Mouse (Mus musculus): ENCODE measurements at regions not wholly inside any gene's neighbourhood (a gene's known extent, or its start where the extent isn't known, plus 50 kb on each side); places are given as distances from the start of the nearest gene placed in this dataset.

DNA sequence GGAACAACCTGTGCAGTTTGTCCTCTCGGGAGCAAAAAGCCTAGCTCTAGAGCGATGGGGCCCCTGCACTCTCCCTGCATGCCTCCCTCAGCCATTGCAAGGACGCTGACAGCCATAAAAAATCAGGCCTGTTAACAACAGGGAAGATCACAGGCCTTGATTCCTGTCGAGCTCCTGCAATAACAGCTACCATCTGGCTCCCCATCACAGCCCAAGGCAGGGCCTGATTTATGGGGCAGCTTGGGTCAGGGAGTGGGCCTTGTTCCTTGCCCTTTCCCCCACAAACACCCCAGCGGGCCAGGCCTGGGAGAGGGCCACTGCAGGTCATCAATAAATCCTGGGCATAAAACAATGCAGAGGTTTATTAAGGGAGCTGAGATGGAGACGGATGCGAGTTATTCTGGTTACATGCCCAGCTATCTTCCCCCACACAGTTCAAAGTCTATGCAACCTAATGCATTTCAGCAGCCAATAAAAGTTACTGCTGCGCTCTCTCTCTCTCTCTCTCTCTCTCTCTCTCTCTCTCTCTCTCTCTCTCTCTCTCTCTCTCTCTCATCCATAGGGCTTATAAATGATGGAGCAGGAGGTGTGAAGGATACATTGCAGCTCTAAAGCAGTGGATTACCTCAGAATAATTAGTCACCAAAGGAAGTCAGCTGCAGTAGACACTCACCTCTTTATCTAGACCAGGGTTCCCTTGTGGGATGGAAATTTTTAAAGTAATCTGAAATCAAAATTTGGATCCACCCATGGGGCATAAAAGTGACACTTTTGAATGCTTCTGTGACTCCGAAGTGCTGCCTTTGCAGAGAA lies 136.9 kb downstream of the Hsd17b3 start:
- Histone ChIP-seq H3K9me3 (replicated peaks; ENCODE audit: control insufficient read depth, low read length) (no peaks in the 10 kb centered on the region), H3K4me2 (ENCODE audit: low read depth, low read length) (no peak overlapping the region), H3K4me3 (ENCODE audit: low read depth, low read length) (no peak overlapping the region), H3K4me1 (ENCODE audit: control insufficient read depth, insufficient read depth) (peaks cover 4% of the 10 kb centered on the region; the same call in 1 of the 2 replicates), H3K9ac (replicated peaks; ENCODE audit: low read depth, low read length) (no peak overlapping the region), H3K27me3 (ENCODE audit: control insufficient read depth, insufficient read depth, low read length) (no peaks in the 10 kb centered on the region), H3K36me3 (replicated peaks; ENCODE audit: control insufficient read depth, insufficient read depth, low read length) (no peaks in the 10 kb centered on the region), H3K27ac (ENCODE audit: low read depth) (no peak overlapping the region)
- no peak for ATAC-seq (ENCODE audit: insufficient read depth, low read depth)
- TF ChIP-seq EP300 (IDR thresholded peaks at IDR 0.05; ENCODE audit: low read depth) (no peak), CTCF (IDR thresholded peaks at IDR 0.05; ENCODE audit: low read depth) (no peak)
- 69% methylated on average over 9 of the region's 9 CpGs for WGBS
- DNase-seq (ENCODE audit: low spot score), result no peak

- 79% methylated on average over 8 of the region's 8 CpGs for WGBS
- no peak for TF ChIP-seq CTCF (IDR thresholded peaks at IDR 0.05; ENCODE audit: low read depth)
- no peak for TF ChIP-seq EP300 (IDR thresholded peaks at IDR 0.05; ENCODE audit: low read depth)
- no peak overlapping the region for H3K4me2 ChIP-seq (ENCODE audit: low read depth, low read length)
- H3K27ac ChIP-seq (ENCODE audit: low read depth), result no peak overlapping the region
- no peak overlapping the region for H3K4me3 ChIP-seq (ENCODE audit: low read depth, low read length)
- H3K9me3 ChIP-seq (replicated peaks; ENCODE audit: control insufficient read depth, low read length), result no peaks in the 10 kb centered on the region
- H3K27me3 ChIP-seq (ENCODE audit: control insufficient read depth, insufficient read depth, low read length), result no peaks in the 10 kb centered on the region
- H3K9ac ChIP-seq (replicated peaks; ENCODE audit: low read depth, low read length), result no peak overlapping the region
- ATAC-seq (ENCODE audit: insufficient read depth, low read depth) (no peak), DNase-seq (ENCODE audit: low spot score) (no peak)
- no peaks in the 10 kb centered on the region for H3K36me3 ChIP-seq (replicated peaks; ENCODE audit: control insufficient read depth, insufficient read depth, low read length)
- peaks cover 4% of the 10 kb centered on the region; the same call in 1 of the 2 replicates for H3K4me1 ChIP-seq (ENCODE audit: control insufficient read depth, insufficient read depth)
Observed at GRCm38 (mm10) chr13:63951136-63951535, 136.1 kb downstream of the Ercc6l2 start.
